Mouse (Mus musculus) CH12.LX (cell line): Measurements from ENCODE around the gene Tcp11l1. TPM values are rescaled to one million over a fixed set of nuclear protein-coding genes. Genes with fewer than 3 reads are reported as not detected.

ENCODE experiments used
- DNase-seq: peaks from one replicate; pipeline ENCODE4 v3.0.0-alpha.2; 2013; ENCODE audit errors: extremely low read depth
- H3K27ac ChIP-seq: 2 replicates; pipeline ENCODE4 v1.5.1; 2012; ENCODE audit warnings: low read depth, mild to moderate bottlenecking, control low read depth, moderate library complexity; ENCODE audit not compliant: insufficient read depth
- H3K27me3 ChIP-seq: replicated peaks from 2 replicates; pipeline ENCODE3; 2012; ENCODE audit warnings: inconsistent platforms
- H3K36me3 ChIP-seq, 2 experiments: replicated peaks in 1 of 2; 2 replicates each; pipeline versions ENCODE3 to v1.6.1; 2012; ENCODE audit warnings: inconsistent platforms in 1 of 2, low read length in 1 of 2, mild to moderate bottlenecking in 1 of 2, mixed read lengths in 1 of 2, moderate library complexity in 1 of 2; ENCODE audit not compliant: control insufficient read depth in 1 of 2, insufficient read depth in 1 of 2
- H3K4me1 ChIP-seq, 2 experiments: 2 replicates each; pipeline ENCODE4 v1.6.1; 2012; ENCODE audit warnings: inconsistent platforms in 1 of 2, moderate library complexity in 1 of 2; ENCODE audit not compliant: insufficient read depth in 2 of 2, control insufficient read depth in 1 of 2
- H3K4me2 ChIP-seq: 2 replicates; pipeline ENCODE4 v1.6.1; 2012; ENCODE audit warnings: low read depth, mild to moderate bottlenecking, control low read depth; ENCODE audit not compliant: poor library complexity, insufficient read depth, severe bottlenecking
- H3K4me3 ChIP-seq, 3 experiments: fragments of 150-350 bp in 1 of 3; sonication (generic) in 1 of 3; replicated peaks in 1 of 3; 2 replicates each; pipeline versions ENCODE3 to v1.5.1; 2011 to 2012; ENCODE audit warnings: low read depth in 2 of 3, low read length in 2 of 3, mild to moderate bottlenecking in 2 of 3, moderate library complexity in 2 of 3, control low read depth in 1 of 3, improper control_type of control experiment in 1 of 3, inconsistent platforms in 1 of 3, mixed read lengths in 1 of 3; ENCODE audit not compliant: poor library complexity in 1 of 3
- H3K79me2 ChIP-seq: replicated peaks from 2 replicates; pipeline ENCODE4 v1.6.1; 2012; ENCODE audit warnings: mild to moderate bottlenecking, moderate library complexity; ENCODE audit not compliant: control insufficient read depth, poor library complexity, insufficient read depth, severe bottlenecking; ENCODE audit errors: extremely low read depth
- H3K9ac ChIP-seq: 2 replicates; pipeline ENCODE4 v1.6.1; 2012; ENCODE audit warnings: low read depth, mild to moderate bottlenecking, control low read depth, moderate library complexity; ENCODE audit not compliant: insufficient read depth
- H3K9me3 ChIP-seq: replicated peaks from 2 replicates; pipeline ENCODE3; 2012; ENCODE audit warnings: low read length, inconsistent platforms, mixed read lengths
- BHLHE40 ChIP-seq: IDR thresholded peaks from 2 replicates; pipeline ENCODE4 v1.6.1; 2011; ENCODE audit warnings: mild to moderate bottlenecking, low read depth, low read length, improper control_type of control experiment
- CHD1 ChIP-seq: IDR thresholded peaks from 2 replicates; pipeline ENCODE4 v1.6.1; 2012; ENCODE audit warnings: low read depth, low read length, improper control_type of control experiment, inconsistent platforms
- CHD2 ChIP-seq: IDR thresholded peaks from 2 replicates; pipeline ENCODE4 v1.6.1; 2011; ENCODE audit warnings: low read length, improper control_type of control experiment
- EP300 ChIP-seq: IDR thresholded peaks from 2 replicates; pipeline ENCODE4 v1.6.1; 2011; ENCODE audit warnings: low read length, improper control_type of control experiment
- GABPA ChIP-seq: IDR thresholded peaks from 2 replicates; pipeline ENCODE4 v1.6.1; 2012; ENCODE audit warnings: low read depth, low read length, improper control_type of control experiment, inconsistent platforms; ENCODE audit not compliant: insufficient replicate concordance
- HCFC1 ChIP-seq: IDR thresholded peaks from 2 replicates; pipeline ENCODE4 v1.6.1; 2012; ENCODE audit warnings: low read depth, mild to moderate bottlenecking, inconsistent platforms, low read length, improper control_type of control experiment
- JUN ChIP-seq: IDR thresholded peaks from 2 replicates; pipeline ENCODE4 v1.6.1; 2011; ENCODE audit warnings: low read depth, mild to moderate bottlenecking, low read length, improper control_type of control experiment, moderate library complexity; ENCODE audit not compliant: insufficient read depth
- JUND ChIP-seq: conservative IDR thresholded peaks from 2 replicates; pipeline ENCODE4 v1.6.1; 2011; ENCODE audit warnings: low read depth, low read length, improper control_type of control experiment
- KAT2A ChIP-seq: IDR thresholded peaks from 2 replicates; pipeline ENCODE4 v1.6.1; 2012; ENCODE audit warnings: low read length, improper control_type of control experiment, inconsistent platforms; ENCODE audit not compliant: insufficient replicate concordance
- MAX ChIP-seq: IDR thresholded peaks from 2 replicates; pipeline ENCODE4 v1.6.1; 2011; ENCODE audit warnings: low read length, improper control_type of control experiment
- MYC ChIP-seq: IDR thresholded peaks from 2 replicates; pipeline ENCODE4 v1.6.1; 2011; ENCODE audit warnings: low read depth, mild to moderate bottlenecking, improper control_type of control experiment, low read length
- PAX5 ChIP-seq: IDR thresholded peaks from 2 replicates; pipeline ENCODE4 v1.6.1; 2012; ENCODE audit warnings: low read length, inconsistent platforms, mixed read lengths
- RAD21 ChIP-seq: IDR thresholded peaks from 2 replicates; pipeline ENCODE4 v1.6.1; 2011; ENCODE audit warnings: low read depth, mild to moderate bottlenecking, low read length, improper control_type of control experiment, moderate library complexity
- RCOR1 ChIP-seq: conservative IDR thresholded peaks from 2 replicates; pipeline ENCODE4 v1.6.1; 2012; ENCODE audit warnings: low read depth, mild to moderate bottlenecking, inconsistent platforms, low read length, improper control_type of control experiment
- SIN3A ChIP-seq: IDR thresholded peaks from 2 replicates; pipeline ENCODE4 v1.6.1; 2012; ENCODE audit warnings: low read length, improper control_type of control experiment, inconsistent platforms
- SMC3 ChIP-seq: IDR thresholded peaks from 2 replicates; pipeline ENCODE4 v1.6.1; 2011; ENCODE audit warnings: low read depth, low read length, improper control_type of control experiment
- TBP ChIP-seq: conservative IDR thresholded peaks from 2 replicates; pipeline ENCODE4 v1.6.1; 2011; ENCODE audit warnings: low read depth, low read length, improper control_type of control experiment
- TCF12 ChIP-seq: IDR thresholded peaks from 2 replicates; pipeline ENCODE4 v1.6.1; 2014; ENCODE audit warnings: low read depth, mild to moderate bottlenecking, inconsistent platforms, low read length, improper control_type of control experiment
- UBTF ChIP-seq: IDR thresholded peaks from 2 replicates; pipeline ENCODE4 v1.6.1; 2012; ENCODE audit warnings: low read depth, mild to moderate bottlenecking, inconsistent platforms, low read length, improper control_type of control experiment, moderate library complexity
- USF1 ChIP-seq: IDR thresholded peaks from 2 replicates; pipeline ENCODE4 v1.6.1; 2014; ENCODE audit warnings: low read depth, mild to moderate bottlenecking, inconsistent platforms, low read length, improper control_type of control experiment
- ZC3H11A ChIP-seq: IDR thresholded peaks from 2 replicates; pipeline ENCODE4 v1.6.1; 2012; ENCODE audit warnings: low read depth, mild to moderate bottlenecking, inconsistent platforms, low read length, improper control_type of control experiment
- ZMIZ1 ChIP-seq: IDR thresholded peaks from 2 replicates; pipeline ENCODE4 v1.6.1; 2012; ENCODE audit warnings: low read depth, mild to moderate bottlenecking, inconsistent platforms, low read length, improper control_type of control experiment
- dilution Hi-C: fragments of 300-500 bp; cut with MboI; formaldehyde crosslinking; loops from 2 replicates; pipeline ENCODE4 v1.14.3; 2020; ENCODE audit warnings: low sequenced_read_pairs; ENCODE audit not compliant: extremely low pct_unique_long_range_greater_than_20kb, extremely low pct_ligation_motif_present
- in situ Hi-C: fragments of 300-500 bp; cut with MboI; formaldehyde crosslinking; loops from 3 replicates; pipeline ENCODE4 v1.14.3; 2019; ENCODE audit warnings: low sequenced_read_pairs, low pct_ligation_motif_present, low pct_unique_long_range_greater_than_20kb, mixed read lengths
- polyA plus RNA-seq: library from polyadenylated mRNA; unstranded; fragments of >175 nt; gene quantifications from 2 replicates; pipeline ENCODE4 v1.2.1, GENCODE M21; 2012; ENCODE audit warnings: low read depth; ENCODE audit not compliant: insufficient read length
- total RNA-seq, 2 experiments: library from RNA; depleted of rRNA; stranded (reverse); fragments of 300-350 nt in 1 of 2; fragments of >200 nt in 1 of 2; gene quantifications; 2 replicates each; pipeline ENCODE4 v1.2.3; 2012 to 2014

Tcp11l1 gene
- total and polyA plus RNA-seq, 3 experiments = 2.9 to 11.7 (median 3.6) TPM

GRCm38 (mm10) chr2:104663372-104664100 lies 48.4 kb downstream of the Tcp11l1 start:
- H3K36me3 ChIP-seq = peaks cover 48 to 70% of the 10 kb centered on the region in 2 experiments
- H3K9me3 ChIP-seq = no peaks in the 10 kb centered on the region
- no peak overlapping the region for H3K4me3 ChIP-seq
- dilution Hi-C loops (no loop called here), in situ Hi-C loops (no loop called here)
- no peak overlapping the region for H3K27ac ChIP-seq
- H3K79me2 ChIP-seq = no peaks in the 10 kb centered on the region; the same call in 1 of the 2 replicates
- DNase-seq = no peak
- no peak overlapping the region for H3K9ac ChIP-seq
- H3K4me2 ChIP-seq = no peak overlapping the region
- no peaks in the 10 kb centered on the region for H3K4me1 ChIP-seq
- no peak for TF ChIP-seq USF1
- no peak for TF ChIP-seq UBTF
- no peak for TF ChIP-seq RAD21
- no peak for TF ChIP-seq CHD1
- no peaks in the 10 kb centered on the region for H3K27me3 ChIP-seq

GRCm38 (mm10) chr2:104658659-104659058 lies 53.3 kb downstream of the Tcp11l1 start:
- in situ Hi-C loops = no loop called here
- dilution Hi-C loops = no loop called here
- Histone ChIP-seq H3K36me3 (peaks cover 53 to 86% of the 10 kb centered on the region in 2 experiments), H3K9me3 (no peaks in the 10 kb centered on the region), H3K4me2 (no peak overlapping the region), H3K4me3 (no peak overlapping the region), H3K27ac (no peak overlapping the region), H3K4me1 (no peaks in the 10 kb centered on the region), H3K9ac (no peak overlapping the region), H3K79me2 (no peaks in the 10 kb centered on the region; the same call in 1 of the 2 replicates), H3K27me3 (no peaks in the 10 kb centered on the region)
- DNase-seq = no peak
- no peak for TF ChIP-seq PAX5
- TF ChIP-seq MYC = no peak
- TF ChIP-seq JUN = no peak
- TF ChIP-seq SMC3 = no peak
- no peak for TF ChIP-seq CHD1
- no peak for TF ChIP-seq BHLHE40
- no peak for TF ChIP-seq RCOR1
- no peak for TF ChIP-seq ZC3H11A
- TF ChIP-seq RAD21 = no peak
- TF ChIP-seq TBP = no peak
- no peak for TF ChIP-seq EP300
- no peak for TF ChIP-seq HCFC1
- TF ChIP-seq MAX = no peak
- no peak for TF ChIP-seq TCF12
- TF ChIP-seq GABPA = no peak
- no peak for TF ChIP-seq CHD2
- no peak for TF ChIP-seq JUND
- no peak for TF ChIP-seq ZMIZ1
- no peak for TF ChIP-seq KAT2A
- TF ChIP-seq SIN3A = no peak
